Mouse (Mus musculus) erythroid progenitor cell, adult 5-6 weeks (primary cell): ENCODE measurements around the gene Dmac2. TPM values are rescaled to one million over a fixed set of nuclear protein-coding genes. Genes with fewer than 3 reads are reported as not detected.

Experiments
- ATAC-seq: replicated peaks from 2 replicates; pipeline ENCODE4 v1.8.0; 2016; ENCODE audit warnings: moderate number of reproducible peaks, mild to moderate bottlenecking, moderate TSS enrichment, inconsistent platforms; ENCODE audit not compliant: poor library complexity, low FRiP score, severe bottlenecking
- total RNA-seq, 2 experiments: library from RNA; stranded (forward) in 1 of 2; stranded (reverse) in 1 of 2; fragments of 150-400 nt in 1 of 2; fragments of 186-747, 209-891 nt in 1 of 2; gene quantifications; 2 replicates each; pipeline versions ENCODE4 v1.2.3 to v1.2.4; 2015 to 2017; ENCODE audit warnings: low replicate concordance in 2 of 2

Gene Dmac2
- total RNA-seq, 2 experiments from 2014 or later, result 3.0 to 3.4 TPM

DNA sequence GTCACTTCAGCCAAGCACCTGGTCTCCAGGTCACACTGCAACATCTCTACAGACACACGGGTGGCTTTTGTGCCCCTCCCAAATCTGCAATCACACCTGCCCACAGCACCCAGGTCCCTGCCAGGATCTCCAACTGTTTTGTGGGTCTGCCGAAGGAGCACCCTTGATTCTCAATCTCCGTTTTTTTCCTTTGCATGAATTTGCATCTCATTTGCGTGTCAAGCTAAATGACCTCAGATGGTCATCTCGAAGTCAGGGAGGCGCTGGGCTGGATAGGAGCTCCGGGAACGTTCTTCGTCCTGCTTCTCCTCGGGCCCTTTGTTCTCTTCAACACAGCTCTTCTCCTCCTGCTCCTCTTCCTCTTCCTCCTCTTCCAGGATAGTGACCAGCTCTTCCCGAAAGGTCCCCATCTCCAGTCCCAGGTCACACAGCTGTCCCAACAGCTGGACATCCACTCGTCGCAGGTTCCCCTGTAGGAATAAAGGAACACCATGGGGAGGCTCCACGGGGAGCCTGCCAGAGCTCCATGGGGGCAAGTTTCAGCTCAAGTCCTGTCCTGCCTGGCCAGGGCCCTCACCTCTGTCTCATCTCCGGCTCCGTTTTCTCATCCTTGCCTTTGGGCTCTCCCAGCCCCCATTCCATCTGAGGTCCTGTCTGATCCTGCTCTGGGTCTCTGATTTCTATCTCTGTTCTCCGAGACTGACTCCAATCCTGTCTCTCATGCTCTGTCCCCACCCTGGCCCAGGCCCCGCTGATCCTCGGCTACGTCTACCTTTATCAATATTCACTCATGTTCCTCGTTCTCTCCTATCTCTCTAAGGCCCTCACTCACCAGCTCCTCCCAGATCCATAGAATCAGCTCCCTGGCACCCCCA lies 4.1 kb upstream of the Dmac2 start:
- no peak for ATAC-seq

DNA sequence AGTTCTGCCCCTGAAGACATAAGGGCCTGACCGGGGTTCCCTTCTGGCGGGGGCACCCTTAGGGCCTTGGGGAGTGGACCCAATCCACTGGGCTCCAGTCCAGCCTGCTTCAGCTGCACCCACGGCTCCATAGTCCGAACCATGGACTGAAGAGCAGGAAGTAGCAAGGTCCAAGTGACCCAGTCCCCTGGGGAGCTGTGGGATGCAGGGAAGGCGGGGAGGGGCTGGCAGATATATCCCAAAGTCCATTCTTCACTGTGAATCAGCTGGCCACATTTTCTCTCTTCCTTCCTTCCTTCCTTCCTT lies 3.6 kb upstream of the Dmac2 start, which contains the start of gene Erich4:
Gene Erich4 (minus strand): TSS at position 187 of the 306 bp plus-strand sequence.
- ATAC-seq, result no peak

DNA sequence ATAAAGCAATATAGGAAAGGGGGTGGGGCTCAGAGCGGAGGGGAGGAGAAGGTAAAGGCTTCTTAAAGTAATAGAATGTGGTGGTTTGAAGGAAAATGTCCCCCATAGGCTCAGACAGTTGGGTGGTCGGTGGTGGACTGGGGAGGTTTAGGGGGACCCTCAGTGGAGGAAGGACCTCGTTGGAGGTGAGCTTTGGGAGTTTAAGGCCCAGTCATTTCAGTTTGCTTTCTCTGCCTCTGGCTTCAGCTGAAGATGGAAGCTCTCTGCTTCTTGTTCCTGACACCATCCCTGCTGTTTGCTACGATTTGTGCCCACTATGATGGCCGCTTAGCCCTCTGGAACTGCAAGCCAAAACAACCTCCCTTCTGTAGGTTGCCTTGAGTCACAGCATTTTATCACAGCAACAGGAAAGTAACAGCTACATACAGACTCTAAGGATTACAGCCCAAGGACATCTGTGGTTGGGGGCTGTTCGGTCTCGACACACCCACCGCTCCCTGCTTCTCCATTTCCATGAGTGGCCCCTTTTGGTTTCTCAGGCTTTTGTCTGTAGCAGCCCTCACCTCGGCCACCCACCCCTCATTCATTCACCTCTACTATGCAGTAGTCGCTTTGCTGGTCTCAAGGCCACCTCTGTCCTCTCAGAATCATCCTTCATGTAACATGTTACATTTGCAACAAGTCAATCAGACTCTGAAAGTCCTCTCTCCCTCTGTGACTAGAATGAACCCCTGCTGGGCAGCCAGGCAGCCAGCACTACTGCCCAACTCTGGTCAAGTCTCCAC lies 1.6 kb upstream of the Dmac2 start:
- ATAC-seq, result no peak

DNA sequence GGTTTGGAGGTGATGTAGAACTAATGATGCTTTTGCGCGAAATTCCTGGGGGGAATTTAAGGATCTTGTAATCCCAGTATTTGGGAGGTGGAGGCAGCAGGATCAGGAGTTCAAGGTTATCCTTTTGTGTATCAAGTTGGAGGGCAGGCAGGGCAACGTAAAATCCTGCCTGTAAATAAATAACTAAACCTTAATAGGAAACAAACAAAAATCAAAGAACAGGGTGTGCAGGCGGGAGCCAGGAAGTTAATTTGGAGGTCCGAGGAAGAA lies 443 bp downstream of the Dmac2 start:
- ATAC-seq, result no peak

DNA sequence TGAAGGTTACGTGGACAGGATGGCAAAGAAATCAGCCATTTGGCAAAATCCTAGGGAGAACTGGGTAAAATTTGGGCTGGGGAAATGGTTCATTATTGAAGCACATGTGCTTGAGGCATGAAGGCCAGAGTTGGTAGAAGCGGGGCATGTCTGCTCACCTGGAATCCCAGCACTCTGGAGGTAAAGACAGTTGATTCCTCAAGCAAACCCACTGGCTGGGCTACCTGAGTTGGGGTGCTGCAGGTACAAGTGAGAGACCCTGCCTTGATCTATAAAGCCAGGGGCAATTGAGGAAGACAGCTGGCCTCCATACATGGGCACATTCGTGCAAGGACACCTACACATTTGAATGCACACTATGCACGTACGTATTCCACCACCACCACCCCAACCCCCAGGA lies 887 bp downstream of the Dmac2 start:
- ATAC-seq, result no peak

DNA sequence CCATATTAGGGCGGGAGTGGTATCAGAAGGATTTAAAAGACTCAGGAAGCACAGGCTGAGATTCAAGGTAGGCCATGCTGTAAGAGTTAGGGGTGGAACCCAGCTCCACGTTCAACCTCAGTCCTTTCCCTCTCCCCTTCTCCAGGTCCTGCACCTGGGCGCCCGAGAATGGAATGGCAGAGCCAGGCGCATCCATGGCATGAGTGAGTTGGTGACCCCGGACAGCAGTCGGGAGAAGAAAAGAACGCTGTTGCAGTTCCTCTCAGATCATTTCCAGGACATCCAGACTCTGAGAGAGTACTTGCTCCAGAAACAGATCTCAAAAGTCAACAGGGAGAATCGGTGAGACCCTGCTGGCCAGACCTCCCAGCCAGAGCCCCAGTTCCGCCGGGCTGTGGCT lies 1.5 kb downstream of the Dmac2 start:
- ATAC-seq, result no peak

DNA sequence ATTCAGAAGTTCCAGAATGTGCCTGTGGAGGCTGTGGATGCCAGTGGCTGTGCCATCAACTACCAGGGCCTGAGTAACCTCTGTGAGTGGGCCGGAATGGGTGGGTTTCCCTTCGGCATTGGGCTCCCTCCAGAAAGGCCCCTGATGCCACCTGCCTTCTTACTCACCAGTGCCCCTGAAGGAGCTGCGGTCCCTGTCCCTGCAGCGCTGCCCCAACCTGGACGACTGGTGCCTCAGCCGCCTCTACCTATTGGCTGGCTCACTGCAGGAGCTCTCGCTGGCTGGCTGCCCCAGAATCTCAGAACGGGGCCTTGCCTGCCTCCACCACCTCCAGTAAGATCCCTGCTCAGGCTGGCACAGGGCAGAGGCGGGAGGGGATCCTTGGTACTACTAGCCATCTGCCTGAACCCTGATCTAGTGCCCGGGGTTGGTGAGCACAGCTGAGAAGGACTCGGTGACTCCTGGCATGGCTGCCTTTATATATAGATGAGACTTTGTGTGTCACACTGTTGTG lies 4.7 kb downstream of the Dmac2 start:
- no peak for ATAC-seq

DNA sequence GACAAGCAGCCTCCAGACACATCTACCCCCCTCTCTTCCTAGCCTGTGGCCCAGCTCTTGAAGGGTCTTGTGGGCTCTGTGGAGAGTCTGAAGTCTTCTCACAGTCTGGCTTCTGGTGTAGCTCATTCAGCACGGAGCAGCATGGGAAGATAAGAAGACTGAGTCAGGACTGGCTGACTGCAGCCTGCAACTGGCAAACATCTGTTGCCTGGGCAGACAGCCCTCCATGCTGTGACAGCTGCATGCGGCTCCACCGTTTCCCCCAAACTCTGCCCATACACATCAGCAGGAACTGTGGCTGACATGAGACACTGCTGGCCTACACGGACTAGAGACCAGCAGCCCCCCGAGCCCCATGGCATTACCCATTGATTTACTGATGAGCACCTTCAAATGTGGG lies 5.6 kb downstream of the Dmac2 start:
- ATAC-seq, result no peak

DNA sequence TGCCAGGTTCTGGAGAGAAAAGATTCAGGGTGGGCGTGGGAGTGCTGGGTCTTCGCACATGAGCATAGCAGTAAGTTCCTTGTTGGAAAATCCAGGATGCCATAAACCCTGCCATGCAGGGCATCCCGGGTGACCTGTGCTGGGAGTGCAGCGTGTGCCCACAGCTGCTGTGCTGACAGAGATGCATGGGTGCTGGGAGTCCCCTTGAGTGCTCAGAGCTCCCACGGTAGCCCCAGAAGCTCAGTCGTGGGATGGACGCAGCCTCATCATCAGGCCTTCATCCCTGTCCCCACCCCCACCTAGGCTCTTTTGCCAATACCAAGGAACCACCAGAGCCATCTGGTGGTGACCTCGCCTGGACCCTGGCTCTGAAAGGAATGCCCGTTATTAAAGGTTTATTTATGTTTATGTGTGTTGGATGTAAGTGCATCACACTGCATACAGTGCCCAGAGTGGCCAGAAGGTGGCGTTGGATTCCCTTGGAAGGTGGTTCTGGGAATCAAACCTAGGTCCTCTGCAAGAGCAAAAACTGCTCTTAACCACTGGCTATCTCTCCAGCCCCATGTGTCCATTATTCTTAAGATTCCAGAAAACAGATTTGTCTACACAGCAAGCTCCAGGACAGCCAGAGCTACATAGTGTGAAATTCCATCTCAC lies 6.5 kb downstream of the Dmac2 start:
- ATAC-seq, result no peak

DNA sequence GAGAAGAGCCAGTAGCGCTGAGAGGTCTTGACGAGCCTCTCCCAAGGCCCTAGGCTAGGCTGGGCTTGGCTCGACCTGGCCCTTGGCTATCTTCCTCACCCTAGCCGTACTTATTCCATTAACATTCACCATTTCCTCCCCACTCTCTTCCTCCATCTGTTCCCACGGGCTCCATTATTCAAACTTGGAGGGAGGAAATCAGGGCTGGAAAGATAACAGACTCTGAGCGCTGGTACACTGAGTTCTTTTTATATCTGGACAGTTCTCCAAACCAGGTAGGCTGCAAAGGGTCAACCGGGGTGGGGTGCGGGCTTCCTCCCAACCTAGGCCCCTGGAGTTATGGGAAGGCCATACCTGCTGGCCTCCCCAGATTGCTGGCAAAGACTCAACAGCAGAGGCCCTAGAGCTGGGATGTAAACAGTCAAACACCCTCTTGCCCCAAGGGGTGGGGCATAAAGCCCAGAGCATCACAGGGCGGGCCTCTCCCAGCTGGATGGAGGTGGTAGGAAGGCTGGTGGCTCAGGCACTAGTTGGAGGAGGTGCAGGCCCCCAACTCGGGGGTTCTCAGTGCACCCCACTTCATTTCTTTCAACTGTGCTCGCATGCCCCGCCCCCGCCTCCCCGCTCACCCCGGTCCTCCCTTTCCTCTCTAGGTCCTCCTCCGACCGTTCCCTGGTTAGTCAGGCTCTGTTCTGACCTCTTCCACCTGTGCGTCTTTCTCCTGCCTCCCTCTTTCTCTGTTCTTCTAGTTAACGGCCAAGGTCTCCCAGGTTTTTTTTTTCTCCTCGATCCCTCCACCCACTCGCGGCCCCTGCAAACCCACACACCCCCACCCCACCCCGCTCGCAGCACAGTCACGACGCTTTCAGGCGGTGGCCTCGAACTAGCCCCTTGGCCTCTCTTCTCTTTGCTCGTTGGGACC lies 7.6 kb downstream of the Dmac2 start, which contains the start of gene B3gnt8:
Gene B3gnt8 (plus strand): TSS at position 146 of the 922 bp plus-strand sequence.
- no peak for ATAC-seq

DNA sequence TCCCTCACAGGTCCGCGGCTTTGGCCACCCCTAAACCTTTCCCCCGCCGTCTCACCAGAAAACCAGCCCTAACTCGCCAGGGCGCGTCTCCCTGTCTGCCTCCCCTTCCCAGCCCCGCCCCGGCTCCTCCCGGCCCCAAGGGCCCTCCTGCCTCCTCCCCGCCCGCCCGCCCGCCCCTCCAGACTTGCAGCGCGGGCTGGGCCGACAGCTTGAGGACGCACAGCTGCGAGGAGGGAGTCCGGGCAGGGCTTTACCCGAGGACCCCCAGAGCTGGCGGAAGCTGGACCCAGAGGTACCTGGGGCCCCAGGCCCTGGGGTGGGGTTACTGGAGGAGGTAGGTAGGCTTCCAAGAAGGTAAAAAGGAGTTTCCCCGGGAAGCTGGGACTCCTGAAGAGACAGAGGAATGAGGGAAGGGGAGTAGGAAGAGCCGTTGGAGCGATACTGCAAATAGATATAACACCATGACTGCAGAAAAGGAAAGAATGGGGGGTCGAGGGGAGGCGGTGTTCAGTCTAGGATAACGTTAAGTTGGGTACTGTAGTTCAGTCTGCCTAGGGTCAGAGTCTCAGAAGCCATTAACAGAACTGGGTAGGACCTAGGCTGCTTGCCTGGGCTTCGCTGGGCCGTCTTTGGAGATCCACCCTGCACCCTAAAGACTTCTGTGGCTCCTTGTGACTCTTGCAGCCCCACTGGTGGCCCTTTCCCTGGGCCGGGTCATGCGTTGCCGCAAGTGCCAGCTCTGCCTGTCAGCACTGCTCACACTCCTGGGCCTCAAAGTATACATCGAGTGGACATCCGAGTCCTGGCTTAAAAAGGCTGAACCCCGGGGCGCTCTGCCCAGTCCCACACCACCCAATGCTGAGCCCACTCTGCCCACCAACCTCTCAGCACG lies 8.5 kb downstream of the Dmac2 start:
- ATAC-seq, result no peak

DNA sequence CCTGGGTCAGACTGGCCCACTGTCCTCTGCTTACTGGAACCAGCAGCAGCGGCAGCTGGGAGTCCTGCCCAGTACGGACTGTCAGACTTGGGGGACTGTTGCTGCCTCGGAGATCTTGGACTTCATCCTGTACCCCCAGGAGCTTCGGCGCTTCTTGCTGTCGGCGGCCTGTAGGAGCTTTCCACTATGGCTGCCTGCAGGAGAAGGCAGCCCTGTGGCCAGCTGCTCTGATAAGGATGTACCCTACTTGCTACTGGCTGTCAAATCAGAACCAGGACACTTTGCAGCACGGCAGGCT lies 9.1 kb downstream of the Dmac2 start:
- no peak for ATAC-seq

DNA sequence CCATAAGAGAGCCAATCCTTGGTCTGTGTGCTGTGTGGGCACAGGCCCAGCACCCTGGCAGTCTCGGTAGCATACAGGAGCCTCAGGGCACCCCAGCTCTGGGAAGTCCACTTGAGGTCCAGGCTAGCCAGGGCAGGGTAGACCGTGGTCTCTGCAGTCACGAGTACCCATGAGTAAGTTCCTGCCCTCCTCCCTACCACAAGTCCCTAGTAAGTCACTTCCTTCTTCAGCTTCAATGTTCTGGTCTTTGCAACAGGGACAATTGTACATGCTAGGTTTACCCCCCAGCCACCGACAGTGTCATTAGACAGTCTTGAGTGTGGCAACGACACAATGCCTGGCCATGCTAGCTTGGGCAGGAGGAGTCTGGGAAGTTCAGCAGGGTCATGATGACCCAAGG lies 13.5 kb downstream of the Dmac2 start:
- ATAC-seq, result no peak

DNA sequence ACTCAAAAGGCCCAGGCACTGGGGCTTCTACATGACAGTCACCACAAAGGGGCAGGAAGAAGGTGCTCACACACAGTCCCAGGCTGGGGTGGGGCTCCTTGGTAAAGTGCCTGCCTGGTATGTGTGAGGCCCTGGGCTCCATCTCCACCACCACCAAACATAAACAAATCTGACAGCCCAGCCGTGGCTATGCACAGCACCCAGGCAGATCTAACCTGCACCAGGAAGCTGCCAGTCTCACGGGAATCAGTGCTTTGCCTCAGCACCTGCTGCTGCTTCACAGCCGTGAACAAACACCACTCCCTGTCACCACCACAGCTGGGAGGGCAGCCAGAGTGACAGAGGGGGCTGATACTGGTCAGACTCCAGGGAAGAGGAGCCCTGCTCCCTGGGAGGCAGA lies 17.2 kb downstream of the Dmac2 start:
- ATAC-seq, result no peak

DNA sequence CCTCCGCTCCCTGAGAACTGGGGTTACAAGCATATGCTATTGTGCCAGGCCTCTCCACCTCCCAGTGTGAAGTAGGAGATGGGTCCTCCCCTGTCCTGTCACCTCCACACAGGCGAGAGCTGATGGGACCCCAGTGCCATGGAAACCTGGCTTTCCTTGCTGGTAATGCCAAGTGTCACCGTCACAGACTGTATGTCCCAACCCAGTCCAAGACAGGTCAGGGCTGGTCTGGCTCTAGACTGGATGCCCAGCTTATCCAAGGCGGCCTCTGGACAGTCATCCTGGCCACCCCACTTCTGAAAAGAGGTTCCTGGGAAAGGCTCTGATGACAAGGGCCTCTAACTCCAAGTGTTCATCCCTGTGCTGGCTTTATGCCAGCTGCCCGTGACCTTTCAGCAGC lies 17.9 kb downstream of the Dmac2 start:
- ATAC-seq, result no peak

DNA sequence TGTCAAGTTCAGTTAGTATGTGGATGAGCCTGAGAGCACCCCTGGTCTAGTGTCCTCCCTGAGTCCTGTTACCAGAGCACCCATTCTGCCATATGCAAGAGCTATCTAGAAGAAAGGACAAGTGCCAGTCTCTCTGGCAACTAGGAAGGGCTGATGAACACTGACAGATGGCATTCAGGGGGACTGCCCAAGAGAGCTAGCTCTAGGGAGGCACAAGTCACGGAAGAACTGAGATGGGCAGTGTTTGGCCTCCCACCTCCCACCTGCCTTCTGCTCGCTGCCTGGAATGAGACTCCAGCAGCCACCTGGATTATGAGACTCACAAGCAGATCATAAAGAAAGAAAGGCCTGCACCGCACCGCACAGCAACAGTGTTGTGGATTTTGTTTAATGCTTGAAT lies 20.5 kb downstream of the Dmac2 start:
- ATAC-seq, result no peak

DNA sequence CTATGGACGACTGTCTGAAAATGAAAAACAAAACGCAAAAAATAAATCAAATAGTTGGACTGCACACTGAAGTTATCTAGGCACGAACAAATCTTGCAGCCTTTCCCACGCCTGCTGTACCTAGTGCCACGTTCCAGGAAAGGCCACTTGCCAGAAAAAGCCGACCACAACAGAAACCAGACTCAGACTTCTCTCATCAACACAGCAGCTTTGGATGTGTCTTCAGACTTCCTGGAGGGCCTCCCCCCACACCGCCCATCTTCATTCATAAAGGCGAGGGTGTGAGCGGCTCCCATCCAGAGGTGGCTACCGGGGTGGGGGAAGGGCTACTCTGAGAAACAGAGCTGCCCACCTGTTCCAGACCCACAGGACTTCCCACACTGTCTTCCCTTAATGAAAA lies 24.9 kb downstream of the Dmac2 start:
- ATAC-seq, result no peak

DNA sequence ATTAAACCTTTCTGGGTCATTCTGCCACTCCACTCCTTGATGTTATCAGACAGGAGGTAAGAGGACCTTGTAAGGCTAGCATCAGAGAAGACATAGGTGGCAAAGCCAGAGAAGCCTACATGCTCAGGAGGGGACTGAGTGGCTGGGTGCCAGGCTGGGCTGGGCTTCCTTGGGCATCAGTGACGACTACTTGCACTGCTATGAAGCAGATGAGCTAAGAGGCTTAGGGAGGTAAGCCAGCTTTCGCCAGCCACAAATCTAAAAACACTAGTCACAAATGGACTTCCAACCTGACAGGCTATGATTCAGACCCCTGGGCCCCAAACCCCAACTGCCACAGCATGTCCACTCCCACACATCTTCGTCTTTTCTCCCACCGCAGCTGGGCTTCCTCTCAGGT lies 25.4 kb downstream of the Dmac2 start:
- ATAC-seq, result no peak

DNA sequence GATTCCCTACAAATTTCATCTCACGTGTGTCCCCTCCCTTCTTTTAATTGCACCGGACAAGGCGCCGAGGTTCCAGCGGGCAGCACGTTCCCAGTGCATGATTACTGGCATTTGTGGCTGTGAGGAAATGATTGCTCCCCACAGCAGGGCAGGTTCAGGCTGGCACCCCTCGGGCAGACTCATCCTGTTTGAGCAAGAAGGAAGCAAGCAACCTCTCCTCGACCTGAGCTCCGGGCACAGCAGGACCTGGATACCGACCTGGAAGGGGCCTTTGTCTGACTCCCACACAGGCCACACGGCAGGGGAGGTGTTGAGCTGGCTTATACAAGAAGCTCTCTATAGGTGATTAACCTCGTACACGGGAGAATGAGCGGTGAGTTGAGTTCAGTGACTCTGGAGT lies 25.9 kb downstream of the Dmac2 start:
- no peak for ATAC-seq
